Mouse (Mus musculus): Measurements from ENCODE around the gene Ankfn1.

GRCm38 (mm10) chr11:89733973-89734693 is 43.3 kb downstream of the Ankfn1 start:
- TF ChIP-seq MYOG (IDR thresholded peaks at IDR 0.05; ENCODE audit: control insufficient read depth in 1 of 3, insufficient read depth in 1 of 3, insufficient read length in 2 of 3, low read depth in 2 of 3) (no peak), MAX (IDR thresholded peaks at IDR 0.05; ENCODE audit: low read depth) (no peak), POLR2AphosphoS2 (IDR thresholded peaks at IDR 0.05; ENCODE audit: insufficient read length, low read depth) (no peak), USF1 (IDR thresholded peaks at IDR 0.05; ENCODE audit: low read depth) (no peak), POLR2A (IDR thresholded peaks at IDR 0.05; ENCODE audit: insufficient read length, low read depth) (no peak), TCF12 (IDR thresholded peaks at IDR 0.05; ENCODE audit: insufficient read depth, poor library complexity, severe bottlenecking) (no peak), TCF3 (IDR thresholded peaks at IDR 0.05; ENCODE audit: insufficient read length, low read depth) (no peak), CEBPB (IDR thresholded peaks at IDR 0.05; ENCODE audit: insufficient read depth, poor library complexity, severe bottlenecking) (no peak), E2F4 (IDR thresholded peaks at IDR 0.05; ENCODE audit: insufficient read depth) (no peak), SRF (IDR thresholded peaks at IDR 0.05; ENCODE audit: control insufficient read depth, insufficient read length, low read depth) (no peak)
